Mouse (Mus musculus) gastrocnemius, postnatal 36 days (tissue): Measurements from ENCODE around the gene Ksr1. TPM values are rescaled to one million over a fixed set of nuclear protein-coding genes. Genes with fewer than 3 reads are reported as not detected.

Experiments
- DNase-seq, 2 experiments: peaks; one replicate each; pipeline ENCODE4 v3.0.0; 2022
- intact Hi-C: fragments of 180-260 bp; cut with DNase I; formaldehyde crosslinking; loops from one replicate; pipeline ENCODE4 v1.15.1; 2025
- total RNA-seq, 2 experiments: library from RNA; stranded (reverse); gene quantifications; 2 replicates each; pipeline ENCODE4 v1.2.3; 2021

The Ksr1 gene
- total RNA-seq, 2 experiments from 2014 or later = 72.2 to 74.8 TPM

DNA sequence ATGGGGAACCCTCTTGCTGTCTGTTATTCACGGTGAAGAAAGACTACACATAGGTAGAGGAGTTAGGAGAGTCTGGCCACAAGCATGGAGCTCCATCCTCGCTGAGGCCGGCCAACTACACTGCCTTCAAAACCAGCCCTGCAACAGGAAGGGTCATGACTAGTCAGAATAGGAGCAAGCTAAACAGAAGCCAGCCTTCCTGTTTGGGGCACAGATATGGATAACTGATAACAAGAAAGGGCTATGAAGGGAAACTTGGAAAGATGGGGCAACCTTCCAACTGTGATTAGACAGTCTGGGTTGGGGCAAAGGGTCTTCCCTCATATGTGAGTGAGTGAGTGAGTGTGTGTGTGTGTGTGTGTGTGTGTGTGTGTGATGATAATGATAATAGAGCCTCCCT, 71.6 kb downstream of the Ksr1 start:
- intact Hi-C loops = no loop called here
- no peak for DNase-seq

GRCm38 (mm10) chr11:79073583-79073982, 72.6 kb downstream of the Ksr1 start:
- intact Hi-C loops = no loop called here
- no peak for DNase-seq

GRCm38 (mm10) chr11:79072108-79072507, 74.1 kb downstream of the Ksr1 start:
- intact Hi-C loops = no loop called here
- no peak for DNase-seq

- intact Hi-C loops = no loop called here
Measured at GRCm38 (mm10) chr11:79071082-79071972, 74.9 kb downstream of the Ksr1 start.

GRCm38 (mm10) chr11:79069453-79070153, 76.6 kb downstream of the Ksr1 start:
- intact Hi-C loops = loop anchor here (5.0 kb wide), 2 partner anchors 37 to 43 kb away; no protein-coding TSS in a partner anchor
- no peak for DNase-seq

More at GRCm38 (mm10) chr11:79071082-79071972, 74.9 kb downstream of the Ksr1 start:
- no peak for DNase-seq

- no peak for DNase-seq
- intact Hi-C loops = loop anchor here (5.0 kb wide), 2 partner anchors 35 to 45 kb away; no protein-coding TSS in a partner anchor
Measured at GRCm38 (mm10) chr11:79067172-79067571, 79.0 kb downstream of the Ksr1 start.

DNA sequence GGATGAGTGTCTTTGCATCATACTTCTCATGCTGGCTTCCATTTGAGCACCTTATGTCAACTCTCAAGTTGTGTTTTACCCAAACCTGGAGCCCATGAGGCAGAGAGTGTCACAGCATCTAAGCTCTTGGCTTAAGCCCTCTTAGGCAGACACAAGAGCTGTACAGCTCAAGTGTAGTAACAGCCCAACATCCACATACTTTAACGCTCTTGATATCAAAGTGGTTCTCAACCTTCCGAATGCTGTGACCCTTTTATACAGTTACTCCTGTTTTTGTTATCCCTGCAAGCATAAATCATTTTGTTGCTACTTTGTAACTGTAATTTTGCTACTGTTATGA, 80.0 kb downstream of the Ksr1 start:
- intact Hi-C loops = loop anchor here (5.0 kb wide), 2 partner anchors 34 to 46 kb away; no protein-coding TSS in a partner anchor
- DNase-seq = no peak

GRCm38 (mm10) chr11:79065463-79066190, 80.6 kb downstream of the Ksr1 start:
- peak; percentile 51 for DNase-seq
- intact Hi-C loops = loop anchor here (5.0 kb wide), 2 partner anchors 33 to 47 kb away; no protein-coding TSS in a partner anchor

DNA sequence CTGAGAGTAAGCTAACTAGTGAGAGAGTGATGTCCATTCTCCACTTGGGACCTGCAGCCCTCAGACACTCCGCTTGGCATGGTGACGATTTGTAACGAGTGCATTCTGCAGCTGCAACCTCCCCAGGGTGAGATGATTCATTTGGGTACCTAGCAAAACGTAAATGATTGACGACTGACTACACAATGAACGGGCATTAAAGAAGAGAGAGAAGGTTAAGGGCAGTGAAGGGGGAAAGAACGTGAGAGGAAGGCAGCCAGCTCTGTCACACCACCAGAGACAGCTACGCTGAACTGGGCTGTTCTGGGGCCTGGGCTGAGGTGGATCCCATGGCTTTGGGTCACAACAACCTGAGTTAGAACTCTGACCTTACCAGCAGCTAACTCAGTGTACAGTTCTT, 81.9 kb downstream of the Ksr1 start:
- no peak for DNase-seq
- intact Hi-C loops = no loop called here

DNA sequence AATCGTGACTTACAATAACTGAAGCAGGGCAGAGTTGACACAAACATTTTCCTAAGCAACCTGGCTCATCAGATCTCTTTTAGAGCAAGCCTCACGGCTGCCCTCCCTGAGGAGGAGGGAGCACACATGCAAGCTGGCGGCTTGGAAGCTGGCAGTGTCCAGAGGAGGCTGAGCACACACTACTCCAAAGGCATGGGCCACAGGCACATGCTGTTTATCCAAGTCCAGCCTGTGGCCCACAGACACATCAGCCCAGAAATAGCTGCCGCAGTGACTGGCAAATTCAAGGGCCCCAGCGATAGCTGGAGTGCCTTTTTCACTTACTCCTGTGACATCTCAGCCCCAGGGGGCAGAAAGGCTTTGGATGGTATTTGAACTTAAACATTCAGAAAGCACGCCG, 82.6 kb downstream of the Ksr1 start:
- intact Hi-C loops = no loop called here
- DNase-seq = no peak

DNA sequence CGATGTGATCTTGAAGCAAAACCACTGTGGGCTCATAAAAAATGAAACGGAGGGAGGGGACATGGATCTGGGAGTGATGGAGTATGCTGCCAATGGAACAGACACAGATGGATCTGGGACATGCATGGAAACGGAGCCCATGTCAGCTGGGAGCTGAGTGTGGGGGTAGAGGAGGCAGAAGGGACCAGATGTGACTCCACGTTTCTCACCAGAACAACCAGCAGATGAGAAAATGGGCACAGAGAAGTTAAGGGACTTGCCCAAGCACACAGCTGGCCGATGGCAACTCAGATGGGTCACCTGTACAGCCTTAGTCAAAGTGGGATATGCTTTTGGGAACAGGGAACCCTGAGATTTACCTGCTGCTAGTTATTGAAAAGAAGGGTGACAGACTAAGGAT, 83.3 kb downstream of the Ksr1 start:
- no peak for DNase-seq
- intact Hi-C loops = no loop called here

- intact Hi-C loops = no loop called here
- no peak for DNase-seq
Measured at GRCm38 (mm10) chr11:79061839-79062238, 84.4 kb downstream of the Ksr1 start.

GRCm38 (mm10) chr11:79059850-79060249, 86.4 kb downstream of the Ksr1 start:
- intact Hi-C loops = no loop called here
- no peak for DNase-seq

GRCm38 (mm10) chr11:79059062-79059461, 87.1 kb downstream of the Ksr1 start:
- intact Hi-C loops = no loop called here
- DNase-seq = no peak

DNA sequence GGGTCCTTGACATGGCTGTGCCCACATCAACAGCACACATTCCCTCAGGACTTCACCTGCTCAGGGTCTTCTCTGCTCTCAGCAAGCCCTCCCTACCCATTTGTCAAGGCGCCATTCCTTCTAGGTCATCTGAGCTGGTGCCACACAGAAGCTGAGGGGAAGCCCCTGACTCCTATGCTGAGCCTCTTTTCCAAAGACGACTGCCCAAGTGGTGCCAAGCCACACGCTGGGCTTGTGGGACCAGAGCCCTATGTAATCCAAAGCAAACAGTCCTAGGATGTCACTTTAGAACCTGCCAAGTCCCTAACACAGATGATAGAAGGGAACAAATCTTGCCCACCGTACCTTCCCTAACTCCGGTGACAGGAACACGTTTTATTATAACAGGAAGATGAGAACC, 87.6 kb downstream of the Ksr1 start:
- no peak for DNase-seq
- intact Hi-C loops = no loop called here

DNA sequence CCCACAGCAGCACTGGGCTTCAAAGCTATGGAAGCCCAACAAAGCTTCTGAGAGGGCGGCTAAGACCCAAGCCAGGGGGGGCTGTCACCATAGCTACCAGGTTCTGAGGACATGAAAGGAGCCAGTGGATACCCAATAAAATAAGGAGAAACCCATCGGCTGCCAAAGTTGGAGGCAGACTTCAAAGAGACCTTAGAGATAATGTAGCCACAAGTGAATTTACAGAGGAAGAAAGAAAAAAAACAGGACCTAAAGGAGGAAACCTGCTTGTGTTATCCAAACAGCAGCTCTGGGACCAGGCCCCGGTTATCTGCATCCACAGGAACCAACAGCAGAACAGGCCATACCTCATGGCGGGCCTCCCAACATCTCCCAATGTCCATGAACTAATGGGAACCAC, 88.4 kb downstream of the Ksr1 start:
- intact Hi-C loops = no loop called here
- no peak for DNase-seq

GRCm38 (mm10) chr11:79056891-79057290, 89.3 kb downstream of the Ksr1 start:
- intact Hi-C loops = no loop called here
- DNase-seq = no peak

DNA sequence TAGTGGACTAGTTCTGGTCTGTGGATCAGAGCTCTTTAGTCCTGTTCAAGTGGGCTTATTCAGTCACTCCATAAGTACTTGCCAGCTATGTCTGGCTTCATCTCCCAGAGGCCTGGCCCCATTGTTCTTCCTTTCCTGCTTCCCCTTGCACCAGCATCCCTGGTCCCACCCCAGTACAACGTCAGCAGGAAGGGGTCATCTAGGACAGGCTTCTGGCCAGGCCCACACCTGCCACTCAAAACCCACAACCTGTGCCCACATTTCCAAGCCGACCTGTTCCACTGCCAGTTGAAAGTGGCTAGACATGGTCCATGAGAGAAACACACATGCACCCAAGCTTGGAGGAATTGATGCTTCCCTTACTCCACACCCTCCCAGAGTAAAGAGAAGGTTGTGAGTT, 90.2 kb downstream of the Ksr1 start:
- no peak for DNase-seq
- intact Hi-C loops = no loop called here

- intact Hi-C loops = no loop called here
- DNase-seq = peak; percentile 42 to 45
Measured at GRCm38 (mm10) chr11:79055161-79055560, 91.0 kb downstream of the Ksr1 start.

DNA sequence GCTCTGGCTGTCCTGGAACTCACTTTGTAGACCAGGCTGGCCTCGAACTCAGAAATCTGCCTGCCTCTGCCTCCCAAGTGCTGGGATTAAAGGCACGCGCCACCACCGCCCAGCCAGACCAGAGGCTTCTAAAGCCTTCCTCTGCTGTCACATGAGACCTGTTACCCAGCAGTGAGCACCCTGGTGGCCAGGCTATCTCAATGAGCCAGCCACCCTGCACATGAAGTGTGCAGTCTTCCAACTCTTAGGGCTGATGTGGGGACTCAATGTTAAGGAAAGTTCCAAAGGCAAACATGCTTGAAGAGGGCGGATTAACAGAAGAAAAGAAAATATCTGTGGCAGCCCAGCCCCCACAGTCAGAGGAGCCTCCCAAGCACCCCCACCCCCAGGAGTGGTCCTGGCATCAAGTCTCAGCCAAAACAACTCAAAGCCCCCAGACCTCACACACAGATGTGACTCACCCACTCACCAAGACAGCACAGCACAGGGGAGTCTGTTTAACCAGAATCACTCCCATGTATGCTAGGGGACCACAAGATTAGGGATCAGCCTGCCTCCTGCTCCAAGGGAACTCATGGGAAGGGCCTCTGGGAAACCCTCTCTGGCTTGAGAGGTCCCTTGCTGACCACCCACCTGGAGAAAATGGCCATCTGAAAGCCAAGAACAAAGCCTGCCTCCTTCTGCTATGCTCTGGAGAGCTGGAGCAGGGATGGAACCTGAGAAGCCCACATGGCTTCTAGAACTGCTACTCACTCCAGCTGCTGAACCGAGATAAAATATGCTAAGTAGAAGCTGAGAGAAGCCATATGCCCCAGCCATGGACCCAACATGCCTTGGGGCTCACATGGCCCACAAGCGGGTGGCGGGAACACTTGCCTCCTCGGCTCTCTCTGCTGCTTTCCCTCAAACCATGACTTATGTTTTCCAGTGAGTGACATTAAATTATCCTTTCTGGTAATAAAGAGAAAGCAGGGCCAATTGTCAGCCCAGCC, 91.8 kb downstream of the Ksr1 start:
- intact Hi-C loops = no loop called here
- DNase-seq = no peak
